Mouse (Mus musculus) CH12.LX (cell line): ENCODE data around the gene Abtb1. TPM values are rescaled to one million over a fixed set of nuclear protein-coding genes. Genes with fewer than 3 reads are reported as not detected.
A peak's percentile ranks its signal among the peaks of the same experiment; 100 is the strongest.

Experiments
- DNase-seq: peaks from one replicate; pipeline ENCODE4 v3.0.0-alpha.2; 2013; ENCODE audit errors: extremely low read depth
- H3K27ac ChIP-seq: 2 replicates; pipeline ENCODE4 v1.5.1; 2012; ENCODE audit warnings: low read depth, mild to moderate bottlenecking, control low read depth, moderate library complexity; ENCODE audit not compliant: insufficient read depth
- H3K27me3 ChIP-seq: replicated peaks from 2 replicates; pipeline ENCODE3; 2012; ENCODE audit warnings: inconsistent platforms
- H3K36me3 ChIP-seq, 2 experiments: replicated peaks in 1 of 2; 2 replicates each; pipeline versions ENCODE3 to v1.6.1; 2012; ENCODE audit warnings: inconsistent platforms in 1 of 2, low read length in 1 of 2, mild to moderate bottlenecking in 1 of 2, mixed read lengths in 1 of 2, moderate library complexity in 1 of 2; ENCODE audit not compliant: control insufficient read depth in 1 of 2, insufficient read depth in 1 of 2
- H3K4me1 ChIP-seq, 2 experiments: 2 replicates each; pipeline ENCODE4 v1.6.1; 2012; ENCODE audit warnings: inconsistent platforms in 1 of 2, moderate library complexity in 1 of 2; ENCODE audit not compliant: insufficient read depth in 2 of 2, control insufficient read depth in 1 of 2
- H3K4me2 ChIP-seq: 2 replicates; pipeline ENCODE4 v1.6.1; 2012; ENCODE audit warnings: low read depth, mild to moderate bottlenecking, control low read depth; ENCODE audit not compliant: poor library complexity, insufficient read depth, severe bottlenecking
- H3K4me3 ChIP-seq, 3 experiments: fragments of 150-350 bp in 1 of 3; sonication (generic) in 1 of 3; replicated peaks in 1 of 3; 2 replicates each; pipeline versions ENCODE3 to v1.5.1; 2011 to 2012; ENCODE audit warnings: low read depth in 2 of 3, low read length in 2 of 3, mild to moderate bottlenecking in 2 of 3, moderate library complexity in 2 of 3, control low read depth in 1 of 3, improper control_type of control experiment in 1 of 3, inconsistent platforms in 1 of 3, mixed read lengths in 1 of 3; ENCODE audit not compliant: poor library complexity in 1 of 3
- H3K79me2 ChIP-seq: replicated peaks from 2 replicates; pipeline ENCODE4 v1.6.1; 2012; ENCODE audit warnings: mild to moderate bottlenecking, moderate library complexity; ENCODE audit not compliant: control insufficient read depth, poor library complexity, insufficient read depth, severe bottlenecking; ENCODE audit errors: extremely low read depth
- H3K9ac ChIP-seq: 2 replicates; pipeline ENCODE4 v1.6.1; 2012; ENCODE audit warnings: low read depth, mild to moderate bottlenecking, control low read depth, moderate library complexity; ENCODE audit not compliant: insufficient read depth
- H3K9me3 ChIP-seq: replicated peaks from 2 replicates; pipeline ENCODE3; 2012; ENCODE audit warnings: low read length, inconsistent platforms, mixed read lengths
- E2F4 ChIP-seq: IDR thresholded peaks from 2 replicates; pipeline ENCODE4 v1.6.1; 2011; ENCODE audit warnings: low read depth, low read length, improper control_type of control experiment; ENCODE audit not compliant: insufficient replicate concordance
- ELF1 ChIP-seq: IDR thresholded peaks from 2 replicates; pipeline ENCODE4 v1.6.1; 2014; ENCODE audit warnings: low read depth, mild to moderate bottlenecking, inconsistent platforms, low read length, improper control_type of control experiment
- ETS1 ChIP-seq: conservative IDR thresholded peaks from 2 replicates; pipeline ENCODE4 v1.6.1; 2012; ENCODE audit warnings: low read depth, mild to moderate bottlenecking, inconsistent platforms, low read length, improper control_type of control experiment, moderate library complexity
- GABPA ChIP-seq: IDR thresholded peaks from 2 replicates; pipeline ENCODE4 v1.6.1; 2012; ENCODE audit warnings: low read depth, low read length, improper control_type of control experiment, inconsistent platforms; ENCODE audit not compliant: insufficient replicate concordance
- HCFC1 ChIP-seq: IDR thresholded peaks from 2 replicates; pipeline ENCODE4 v1.6.1; 2012; ENCODE audit warnings: low read depth, mild to moderate bottlenecking, inconsistent platforms, low read length, improper control_type of control experiment
- JUND ChIP-seq: conservative IDR thresholded peaks from 2 replicates; pipeline ENCODE4 v1.6.1; 2011; ENCODE audit warnings: low read depth, low read length, improper control_type of control experiment
- MAX ChIP-seq: IDR thresholded peaks from 2 replicates; pipeline ENCODE4 v1.6.1; 2011; ENCODE audit warnings: low read length, improper control_type of control experiment
- MXI1 ChIP-seq: IDR thresholded peaks from 2 replicates; pipeline ENCODE4 v1.6.1; 2011; ENCODE audit warnings: mild to moderate bottlenecking, low read depth, low read length, improper control_type of control experiment
- MYC ChIP-seq: IDR thresholded peaks from 2 replicates; pipeline ENCODE4 v1.6.1; 2011; ENCODE audit warnings: low read depth, mild to moderate bottlenecking, improper control_type of control experiment, low read length
- NRF1 ChIP-seq: IDR thresholded peaks from 2 replicates; pipeline ENCODE4 v1.6.1; 2014; ENCODE audit warnings: low read depth, mild to moderate bottlenecking, inconsistent platforms, low read length, improper control_type of control experiment, moderate library complexity
- POLR2A ChIP-seq: IDR thresholded peaks from 2 replicates; pipeline ENCODE4 v1.6.1; 2011; ENCODE audit warnings: low read depth, mild to moderate bottlenecking, improper control_type of control experiment, low read length
- POLR2AphosphoS2 ChIP-seq: IDR thresholded peaks from 2 replicates; pipeline ENCODE4 v1.6.1; 2011; ENCODE audit warnings: low read depth, low read length, improper control_type of control experiment
- RAD21 ChIP-seq: IDR thresholded peaks from 2 replicates; pipeline ENCODE4 v1.6.1; 2011; ENCODE audit warnings: low read depth, mild to moderate bottlenecking, low read length, improper control_type of control experiment, moderate library complexity
- SIN3A ChIP-seq: IDR thresholded peaks from 2 replicates; pipeline ENCODE4 v1.6.1; 2012; ENCODE audit warnings: low read length, improper control_type of control experiment, inconsistent platforms
- TBP ChIP-seq: conservative IDR thresholded peaks from 2 replicates; pipeline ENCODE4 v1.6.1; 2011; ENCODE audit warnings: low read depth, low read length, improper control_type of control experiment
- TCF12 ChIP-seq: IDR thresholded peaks from 2 replicates; pipeline ENCODE4 v1.6.1; 2014; ENCODE audit warnings: low read depth, mild to moderate bottlenecking, inconsistent platforms, low read length, improper control_type of control experiment
- UBTF ChIP-seq: IDR thresholded peaks from 2 replicates; pipeline ENCODE4 v1.6.1; 2012; ENCODE audit warnings: low read depth, mild to moderate bottlenecking, inconsistent platforms, low read length, improper control_type of control experiment, moderate library complexity
- ZC3H11A ChIP-seq: IDR thresholded peaks from 2 replicates; pipeline ENCODE4 v1.6.1; 2012; ENCODE audit warnings: low read depth, mild to moderate bottlenecking, inconsistent platforms, low read length, improper control_type of control experiment
- ZKSCAN1 ChIP-seq: IDR thresholded peaks from 2 replicates; pipeline ENCODE4 v1.6.1; 2012; ENCODE audit warnings: low read depth, inconsistent platforms, low read length, improper control_type of control experiment, borderline replicate concordance
- dilution Hi-C: fragments of 300-500 bp; cut with MboI; formaldehyde crosslinking; loops from 2 replicates; pipeline ENCODE4 v1.14.3; 2020; ENCODE audit warnings: low sequenced_read_pairs; ENCODE audit not compliant: extremely low pct_unique_long_range_greater_than_20kb, extremely low pct_ligation_motif_present
- in situ Hi-C: fragments of 300-500 bp; cut with MboI; formaldehyde crosslinking; loops from 3 replicates; pipeline ENCODE4 v1.14.3; 2019; ENCODE audit warnings: low sequenced_read_pairs, low pct_ligation_motif_present, low pct_unique_long_range_greater_than_20kb, mixed read lengths
- polyA plus RNA-seq: library from polyadenylated mRNA; unstranded; fragments of >175 nt; gene quantifications from 2 replicates; pipeline ENCODE4 v1.2.1, GENCODE M21; 2012; ENCODE audit warnings: low read depth; ENCODE audit not compliant: insufficient read length
- total RNA-seq, 2 experiments: library from RNA; depleted of rRNA; stranded (reverse); fragments of 300-350 nt in 1 of 2; fragments of >200 nt in 1 of 2; gene quantifications; 2 replicates each; pipeline ENCODE4 v1.2.3; 2012 to 2014

Abtb1 gene
- total and polyA plus RNA-seq, 3 experiments: 13.0 to 20.8 (median 18.4) TPM

GRCm38 (mm10) chr6:88869459-88869858, 27.7 kb upstream of the Abtb1 start:
- Histone ChIP-seq H3K4me2 (peak overlapping the region; percentile 61), H3K9me3 (peaks cover 3% of the 10 kb centered on the region), H3K4me1 (peaks cover 12 to 15% of the 10 kb centered on the region in 2 experiments), H3K27ac (no peak overlapping the region), H3K36me3 (peaks cover 0 to 2% of the 10 kb centered on the region in 2 experiments), H3K27me3 (peaks cover 8% of the 10 kb centered on the region), H3K9ac (no peak overlapping the region), H3K4me3 (no peak overlapping the region), H3K79me2 (no peaks in the 10 kb centered on the region)
- in situ Hi-C loops (no loop called here), dilution Hi-C loops (no loop called here)
- TF ChIP-seq JUND: no peak
- no peak for TF ChIP-seq ZC3H11A
- 0 out of 2 replicates have a peak, but pooled peaks have one; percentile 20 for TF ChIP-seq ETS1
- DNase-seq: peak; percentile 67

GRCm38 (mm10) chr6:88865704-88866103, 23.9 kb upstream of the Abtb1 start:
- peaks cover 2% of the 10 kb centered on the region for H3K9me3 ChIP-seq
- no peak for TF ChIP-seq SIN3A
- no peak for TF ChIP-seq MAX
- TF ChIP-seq E2F4: no peak
- TF ChIP-seq MXI1: no peak
- TF ChIP-seq HCFC1: no peak
- no peak for TF ChIP-seq ZC3H11A
- no peak for TF ChIP-seq GABPA
- no peak for TF ChIP-seq POLR2A
- TF ChIP-seq JUND: no peak
- TF ChIP-seq TBP: no peak
- no peak for TF ChIP-seq TCF12
- no peak for TF ChIP-seq ETS1
- no peak for TF ChIP-seq MYC
- TF ChIP-seq UBTF: no peak
- TF ChIP-seq POLR2AphosphoS2: no peak
- no peak for TF ChIP-seq ZKSCAN1
- no peak for TF ChIP-seq NRF1
- no peak for TF ChIP-seq RAD21
- TF ChIP-seq ELF1: no peak
- dilution Hi-C loops (no loop called here), in situ Hi-C loops (no loop called here)
- no peaks in the 10 kb centered on the region for H3K79me2 ChIP-seq
- H3K36me3 ChIP-seq: no peaks in the 10 kb centered on the region
- no peak overlapping the region for H3K27ac ChIP-seq
- peaks cover 8% of the 10 kb centered on the region for H3K27me3 ChIP-seq
- DNase-seq: no peak
- H3K9ac ChIP-seq: no peak overlapping the region
- H3K4me3 ChIP-seq: no peak overlapping the region
- peaks cover 12 to 17% of the 10 kb centered on the region in 2 experiments for H3K4me1 ChIP-seq
- no peak overlapping the region for H3K4me2 ChIP-seq
